Mouse (Mus musculus): ENCODE measurements around the gene Zfp9.

Gene Zfp9

GRCm38 (mm10) chr6:118478957-118479708 lies at the start of gene Zfp9:
TSS of gene Zfp9 (minus strand) at chr6:118479320.
- peak; percentile 33 for DNase-seq (ENCODE audit: low spot score)

- DNase-seq (ENCODE audit: low spot score): no peak
Measured at GRCm38 (mm10) chr6:118520668-118521067, 41.5 kb upstream of the Zfp9 start.

- no peak for DNase-seq (ENCODE audit: low spot score)
Measured at GRCm38 (mm10) chr6:118513335-118514012, 34.4 kb upstream of the Zfp9 start.

- DNase-seq (ENCODE audit: low spot score): no peak
Measured at GRCm38 (mm10) chr6:118499010-118499409, 19.9 kb upstream of the Zfp9 start.

GRCm38 (mm10) chr6:118482125-118482524 lies 3.0 kb upstream of the Zfp9 start:
- DNase-seq (ENCODE audit: low spot score): no peak

- no peak for DNase-seq (ENCODE audit: low spot score)
Measured at GRCm38 (mm10) chr6:118477875-118478785, 990 bp downstream of the Zfp9 start.

GRCm38 (mm10) chr6:118462069-118462705 lies 16.9 kb downstream of the Zfp9 start:
- DNase-seq (ENCODE audit: low spot score): no peak

GRCm38 (mm10) chr6:118457726-118458125 lies 21.4 kb downstream of the Zfp9 start:
- no peak for DNase-seq (ENCODE audit: low spot score)

- peak; percentile 59 for DNase-seq (ENCODE audit: low spot score)
Measured at GRCm38 (mm10) chr6:118455042-118455631, 24.0 kb downstream of the Zfp9 start, which contains the start of gene Zfp248. TSS of gene Zfp248 (minus strand) at chr6:118455528.

- no peak for DNase-seq (ENCODE audit: low spot score)
Measured at GRCm38 (mm10) chr6:118454452-118454851, 24.7 kb downstream of the Zfp9 start.

GRCm38 (mm10) chr6:118431502-118431901 lies 47.6 kb downstream of the Zfp9 start:
- DNase-seq (ENCODE audit: low spot score): no peak

GRCm38 (mm10) chr6:118426666-118427065 lies 52.5 kb downstream of the Zfp9 start:
- DNase-seq (ENCODE audit: low spot score): no peak

GRCm38 (mm10) chr6:118419050-118419920 lies 59.8 kb downstream of the Zfp9 start, which contains the start of gene Bms1:
TSS of gene Bms1 (minus strand) at chr6:118419474.
- peak; percentile 73 for DNase-seq (ENCODE audit: low spot score)

Data from urinary bladder, postnatal 10 days (tissue).